8 mouse cellular contexts compared by ENCODE assay signal in the genomic region with DNA sequence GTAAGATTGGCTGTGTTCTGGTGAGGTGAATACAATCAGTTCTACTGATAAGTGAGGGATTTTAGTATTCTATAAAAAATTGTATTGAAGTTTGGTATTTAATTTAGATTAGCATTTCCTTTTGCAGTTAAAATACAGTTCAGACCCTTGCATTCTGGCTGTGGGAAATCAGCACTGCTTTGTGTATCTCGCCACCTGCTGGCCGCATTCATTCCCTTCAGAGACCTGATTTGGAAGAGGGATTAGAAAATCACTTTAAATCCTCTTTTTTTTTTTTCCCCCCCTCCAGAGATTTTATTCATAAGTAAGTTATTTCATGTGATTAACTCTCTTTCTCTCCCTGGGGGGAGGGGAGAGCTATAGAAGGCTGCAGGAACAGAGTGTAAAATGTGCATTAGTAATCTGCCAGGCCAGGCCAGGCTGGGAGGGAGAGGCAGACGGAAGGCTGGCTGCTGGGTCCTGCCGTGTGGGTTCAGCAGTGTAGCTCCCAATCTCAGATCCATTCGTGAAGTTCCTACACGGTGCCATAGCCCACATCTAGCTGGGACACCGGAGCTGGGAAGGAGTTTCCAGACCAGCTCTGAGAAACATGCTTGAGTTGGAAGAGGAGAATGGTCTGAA. TPM values are rescaled to one million over a fixed set of nuclear protein-coding genes. Genes with fewer than 3 reads are reported as not detected.
DNase-seq lines count a peak whose midpoint lies in the region; ATAC-seq lines count a peak whose summit lies in the region.

No protein-coding gene starts in this region.

- 28% methylated on average over 7 of the region's 7 CpGs for WGBS in kidney, embryonic 14.5 days
- 21% methylated on average over 7 of the region's 7 CpGs for WGBS in hindbrain, embryonic 11.5 days
- 9% methylated on average over 7 of the region's 7 CpGs for WGBS in midbrain, embryonic 14.5 days

- no peak overlapping the region for H3K9ac ChIP-seq in kidney, embryonic 14.5 days (ENCODE audit: low read depth, low read length)
- H3K9ac ChIP-seq in hindbrain, embryonic 11.5 days (ENCODE audit: low read depth, low read length), result no peak overlapping the region
- H3K9ac ChIP-seq in midbrain, embryonic 14.5 days (replicated peaks; ENCODE audit: low read length), result no peak overlapping the region

- no peaks in the 10 kb centered on the region; the same call in 1 of the 2 replicates for H3K9me3 ChIP-seq in kidney, embryonic 14.5 days (ENCODE audit: control insufficient read depth, low read length)
- H3K9me3 ChIP-seq in hindbrain, embryonic 11.5 days (ENCODE audit: control insufficient read depth, low read length), result no peaks in the 10 kb centered on the region
- H3K9me3 ChIP-seq in midbrain, embryonic 14.5 days (ENCODE audit: control insufficient read depth, low read length), result no peaks in the 10 kb centered on the region

- H3K36me3 ChIP-seq in kidney, embryonic 14.5 days (ENCODE audit: control insufficient read depth, insufficient read depth, low read length), result no peaks in the 10 kb centered on the region
- H3K36me3 ChIP-seq in hindbrain, embryonic 11.5 days (ENCODE audit: control insufficient read depth, insufficient read depth, low read length), result no peaks in the 10 kb centered on the region
- H3K36me3 ChIP-seq in midbrain, embryonic 14.5 days (ENCODE audit: control insufficient read depth, insufficient read depth, low read length), result no peaks in the 10 kb centered on the region

- H3K4me2 ChIP-seq in kidney, embryonic 14.5 days (replicated peaks; ENCODE audit: low read depth, low read length), result no peak overlapping the region
- H3K4me2 ChIP-seq in hindbrain, embryonic 11.5 days (replicated peaks; ENCODE audit: low read depth, low read length), result no peak overlapping the region
- no peak overlapping the region for H3K4me2 ChIP-seq in midbrain, embryonic 14.5 days (ENCODE audit: low read length)

- no peak overlapping the region for H3K4me3 ChIP-seq in kidney, embryonic 14.5 days (ENCODE audit: low read length)
- no peak overlapping the region for H3K4me3 ChIP-seq in hindbrain, embryonic 11.5 days (ENCODE audit: low read depth, low read length)
- no peak overlapping the region for H3K4me3 ChIP-seq in midbrain, embryonic 14.5 days (replicated peaks; ENCODE audit: low read depth, low read length)

- H3K27me3 ChIP-seq in kidney, embryonic 14.5 days (ENCODE audit: control insufficient read depth, insufficient read depth, low read length), result no peaks in the 10 kb centered on the region
- H3K27me3 ChIP-seq in hindbrain, embryonic 11.5 days (ENCODE audit: control insufficient read depth, insufficient read depth, low read length), result no peaks in the 10 kb centered on the region
- H3K27me3 ChIP-seq in midbrain, embryonic 14.5 days (ENCODE audit: control insufficient read depth, insufficient read depth, low read length), result no peaks in the 10 kb centered on the region

- peak; percentile 44 for DNase-seq in kidney, adult 11 months
- peak; percentile 83 for DNase-seq in adipocyte (ENCODE audit: low spot score)
- DNase-seq in embryo, embryonic 10.5 days (ENCODE audit: low spot score), result peak; percentile 83
- peak; percentile 82 for DNase-seq in hindbrain, embryonic 11.5 days (ENCODE audit: low spot score)
- DNase-seq in left cerebral cortex, adult 18-20 months (ENCODE audit: low spot score in 2 of 2), result peak; percentile 80 to 87
- DNase-seq in midbrain, embryonic 14.5 days, result peak; percentile 94
- DNase-seq in thymus, postnatal 0 days (ENCODE audit: low spot score), result peak; percentile 48

- H3K4me1 ChIP-seq in kidney, embryonic 14.5 days (ENCODE audit: control insufficient read depth, insufficient read depth, low read length), result no peaks in the 10 kb centered on the region
- H3K4me1 ChIP-seq in hindbrain, embryonic 11.5 days (replicated peaks; ENCODE audit: control insufficient read depth, insufficient read depth, low read length), result no peaks in the 10 kb centered on the region
- no peaks in the 10 kb centered on the region for H3K4me1 ChIP-seq in midbrain, embryonic 14.5 days (ENCODE audit: control insufficient read depth, insufficient read depth, low read length)

- H3K27ac ChIP-seq in kidney, embryonic 14.5 days (ENCODE audit: low read depth, low read length), result no peak overlapping the region
- no peak overlapping the region for H3K27ac ChIP-seq in hindbrain, embryonic 11.5 days (ENCODE audit: low read depth, low read length)
- H3K27ac ChIP-seq in midbrain, embryonic 14.5 days (replicated peaks; ENCODE audit: low read depth, low read length), result no peak overlapping the region

- no peak for ATAC-seq in kidney, embryonic 14.5 days (ENCODE audit: low FRiP score, low TSS enrichment)
- no peak for ATAC-seq in hindbrain, embryonic 11.5 days (ENCODE audit: low FRiP score)
- ATAC-seq in midbrain, embryonic 14.5 days (ENCODE audit: low FRiP score, low TSS enrichment), result peak; percentile 50; the same call in 1 of the 2 replicates

RNA-seq across cellular contexts. Expression of gene Tnfrsf13b, which starts 34.8 kb away (rescaled TPM):
- 0.70 and 1.2 TPM in 2 replicates for polyA plus RNA-seq in kidney, embryonic 14.5 days (2014; fragmentation: Nextera tagmentation; extraction: Ambion mirVana)
- 1.1 and 1.2 TPM in 2 replicates for polyA plus RNA-seq in hindbrain, embryonic 11.5 days (2014; fragmentation: Nextera tagmentation; extraction: Ambion mirVana)
- under 1 TPM; 0.52 to 1.00 TPM for total RNA-seq in left cerebral cortex, adult 18-20 months (2021)
- 0.35 and 2.0 TPM in 2 replicates for polyA plus RNA-seq in midbrain, embryonic 14.5 days (2014; fragmentation: Nextera tagmentation; extraction: Ambion mirVana)
- polyA plus RNA-seq in thymus, postnatal 0 days (2015; fragmentation: Nextera tagmentation; extraction: Ambion mirVana), result 51.8 and 56.0 TPM in 2 replicates

Comparison
In these comparisons a context has a peak if more than half of its experiments do, and no peak if none do; other contexts are left out.
1. DNase-seq: peak in every context shown above with its lines; median percentile 94 in midbrain, embryonic 14.5 days; 84 in left cerebral cortex, adult 18-20 months; 83 in adipocyte; 83 in embryo, embryonic 10.5 days; 82 in hindbrain, embryonic 11.5 days; 48 in thymus, postnatal 0 days; 44 in kidney, adult 11 months.
2. RNA of gene Tnfrsf13b, which starts 34.8 kb away (polyA plus RNA-seq): 51.8 to 56.0 TPM in thymus, postnatal 0 days; 0.35 to 2.0 TPM in midbrain, embryonic 14.5 days, 0.70 to 1.2 TPM in kidney, embryonic 14.5 days and 1.1 to 1.2 TPM in hindbrain, embryonic 11.5 days; every median in the first group is over 10 times any median in the second.